Mouse (Mus musculus) splenic B cell, adult 2 months (primary cell): Measurements from ENCODE around the gene 4930426L09Rik.

Source experiments
- DNase-seq: peaks from one replicate; pipeline ENCODE4 v3.0.0-alpha.2; 2011; ENCODE audit warnings: low read depth, low spot score
- H3K27me3 ChIP-seq: 2 replicates; pipeline ENCODE4 v1.6.1; 2012; ENCODE audit warnings: mild to moderate bottlenecking, low read length, moderate library complexity, mixed read lengths; ENCODE audit not compliant: control insufficient read depth, poor library complexity, insufficient read depth, severe bottlenecking
- H3K36me3 ChIP-seq: 2 replicates; pipeline ENCODE4 v1.6.1; 2012; ENCODE audit warnings: mild to moderate bottlenecking, low read length, moderate library complexity, mixed read lengths; ENCODE audit not compliant: control insufficient read depth, poor library complexity, insufficient read depth, severe bottlenecking

4930426L09Rik gene

DNA sequence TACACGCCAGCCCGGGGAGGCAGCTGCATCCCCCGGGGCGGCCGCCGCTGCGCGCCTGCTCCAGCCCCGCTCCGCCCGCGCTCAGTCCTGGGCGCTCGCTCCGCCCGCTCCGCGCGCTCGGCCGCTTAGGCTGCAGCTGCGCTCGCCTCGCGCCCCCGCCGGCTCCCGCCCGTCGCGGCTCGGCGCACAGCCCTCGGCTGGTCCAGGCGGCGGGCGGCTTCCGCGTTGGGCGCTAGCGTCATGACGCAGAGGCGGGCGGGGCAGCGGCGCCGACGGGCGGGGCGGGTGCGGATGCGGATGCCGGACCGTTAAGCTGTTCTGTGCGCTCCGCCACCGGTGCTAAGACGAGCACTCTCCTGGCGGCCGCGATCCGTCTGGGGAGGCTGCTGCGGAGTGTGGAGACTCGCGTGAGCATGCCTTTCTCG is at the start of gene 4930426L09Rik, which contains the start of gene Pip4k2a:
Gene 4930426L09Rik, plus strand, starts transcription at position 290 of the 425 bp plus-strand sequence.
Gene Pip4k2a, minus strand, starts transcription at position 73 of the 425 bp plus-strand sequence.
- DNase-seq, result peak; percentile 93
- Histone ChIP-seq H3K27me3 (no peaks in the 10 kb centered on the region), H3K36me3 (no peaks in the 10 kb centered on the region)

DNA sequence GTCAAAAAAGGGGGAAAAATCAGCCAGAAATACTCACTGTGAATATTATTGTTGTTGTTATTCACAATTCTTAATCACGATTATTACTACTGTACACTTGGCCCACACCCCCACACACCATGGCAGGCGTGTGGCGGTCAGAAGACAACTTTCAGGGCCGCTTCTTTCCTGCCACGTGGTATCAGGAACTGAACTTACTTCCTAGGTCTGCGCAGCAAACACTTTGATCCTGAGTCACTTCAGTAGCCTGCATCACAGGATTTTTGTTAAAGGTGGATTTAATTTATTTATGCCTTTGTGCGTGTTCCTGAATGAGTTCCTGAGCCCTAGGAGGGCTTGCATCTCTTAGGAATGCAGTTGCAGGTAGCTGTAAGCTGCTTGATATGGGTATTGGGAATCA is 49.4 kb upstream of the 4930426L09Rik start:
- no peak for DNase-seq
- no peaks in the 10 kb centered on the region for H3K36me3 ChIP-seq
- H3K27me3 ChIP-seq, result no peaks in the 10 kb centered on the region

DNA sequence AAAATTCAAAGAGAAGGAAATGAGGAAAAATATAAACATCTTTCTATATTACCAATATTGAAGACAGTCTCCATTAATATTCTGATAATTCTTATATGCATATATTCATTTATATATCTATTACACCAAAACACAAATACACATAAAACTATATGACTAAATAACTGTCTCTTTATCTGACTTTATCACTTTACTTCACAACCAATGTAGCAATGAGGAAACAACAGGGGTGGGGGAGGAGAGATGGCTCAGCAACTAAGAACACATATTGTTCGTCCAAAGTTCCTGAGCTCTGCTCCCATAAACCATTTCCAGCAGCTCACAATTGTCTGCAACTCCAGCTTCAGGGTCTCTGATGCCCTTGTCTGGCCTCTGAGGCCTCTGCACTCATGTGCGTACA is 47.4 kb upstream of the 4930426L09Rik start:
- no peaks in the 10 kb centered on the region for H3K27me3 ChIP-seq
- DNase-seq, result no peak
- no peaks in the 10 kb centered on the region for H3K36me3 ChIP-seq

DNA sequence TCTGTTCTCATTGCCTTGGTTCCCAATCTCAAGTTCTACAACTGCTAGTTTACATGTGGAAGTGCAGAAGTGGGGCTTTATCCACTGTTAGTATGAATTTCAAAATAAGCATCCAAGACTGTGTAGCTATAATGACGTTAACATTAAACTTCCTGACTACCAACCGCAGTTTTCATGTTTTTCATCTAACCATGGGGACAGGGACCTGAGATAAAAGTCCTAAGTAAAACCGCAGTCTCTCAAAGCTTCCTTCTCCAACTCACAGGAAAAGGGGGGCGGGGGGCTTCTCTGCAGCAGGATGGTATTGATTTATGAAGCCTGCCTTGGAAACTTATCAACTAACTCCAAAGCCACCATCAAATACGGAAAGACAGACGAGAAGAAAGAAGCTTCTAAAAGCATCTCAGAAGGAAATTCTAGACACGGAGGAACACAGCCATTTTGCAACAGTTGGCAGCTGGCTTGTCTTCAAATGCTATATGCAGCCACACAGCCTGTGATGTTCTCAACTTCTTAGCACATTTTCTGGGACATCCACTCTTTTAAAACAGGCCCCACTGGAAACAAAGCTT is 46.0 kb upstream of the 4930426L09Rik start:
- DNase-seq, result peak; percentile 42
- Histone ChIP-seq H3K36me3 (no peaks in the 10 kb centered on the region), H3K27me3 (no peaks in the 10 kb centered on the region)

DNA sequence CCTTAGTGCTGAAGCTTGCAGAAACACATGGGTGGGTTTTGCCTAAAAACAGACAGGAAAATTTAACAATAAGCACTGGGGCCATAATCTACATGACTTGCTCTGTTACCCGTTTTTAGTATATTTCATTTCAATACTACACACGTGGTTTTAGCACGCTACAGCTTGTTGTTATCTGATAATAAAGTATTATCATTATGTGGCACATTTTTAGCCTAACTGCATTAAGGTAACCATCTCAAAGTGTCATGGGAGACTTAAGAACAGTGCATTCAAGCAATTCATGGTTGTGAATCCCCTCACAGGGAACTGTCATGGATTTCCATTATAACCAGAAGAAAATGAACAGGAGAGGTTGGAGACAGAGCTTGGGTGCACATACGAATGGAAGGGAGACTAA is 43.7 kb upstream of the 4930426L09Rik start:
- DNase-seq, result no peak
- H3K27me3 ChIP-seq, result no peaks in the 10 kb centered on the region
- H3K36me3 ChIP-seq, result no peaks in the 10 kb centered on the region

DNA sequence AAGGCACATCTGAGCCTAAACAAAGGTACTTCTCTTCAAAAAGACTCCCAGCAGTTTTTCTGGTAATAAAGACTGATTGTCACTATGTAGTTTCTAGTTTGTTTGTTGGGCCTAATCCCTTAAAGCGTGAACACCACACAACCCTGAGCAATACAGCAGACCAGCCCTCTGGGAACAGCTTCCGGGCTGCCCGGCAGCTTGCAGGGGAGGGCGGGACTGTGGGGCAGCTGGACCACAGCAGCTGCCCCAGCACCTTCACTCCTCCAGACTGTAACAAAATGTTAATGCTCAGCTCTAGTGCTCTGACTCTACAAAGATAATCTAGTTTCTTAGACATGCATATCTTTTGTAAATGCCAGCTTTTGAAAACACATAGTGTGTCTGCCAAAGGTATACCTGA is 43.1 kb upstream of the 4930426L09Rik start:
- no peak for DNase-seq
- H3K36me3 ChIP-seq, result no peaks in the 10 kb centered on the region
- H3K27me3 ChIP-seq, result no peaks in the 10 kb centered on the region

DNA sequence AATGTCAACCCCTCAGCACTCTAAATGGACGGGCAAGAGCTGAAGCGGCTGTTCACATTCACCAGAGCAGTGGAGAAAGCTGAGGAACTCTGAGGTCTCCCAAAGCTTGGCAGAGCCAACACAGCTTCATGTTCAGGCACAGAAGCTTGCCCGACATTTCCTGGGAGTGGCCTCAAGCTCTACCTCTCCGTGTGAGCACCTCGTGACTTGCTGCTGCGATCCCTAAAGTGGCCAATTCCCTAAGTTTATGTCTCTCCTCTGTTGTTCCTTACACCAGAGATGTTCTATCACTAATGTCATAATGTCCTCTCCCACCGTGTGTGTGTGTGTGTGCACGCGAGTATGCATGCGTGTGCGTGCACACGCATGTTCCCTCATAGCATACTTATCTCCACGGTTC is 42.5 kb upstream of the 4930426L09Rik start:
- no peak for DNase-seq
- no peaks in the 10 kb centered on the region for H3K27me3 ChIP-seq

DNA sequence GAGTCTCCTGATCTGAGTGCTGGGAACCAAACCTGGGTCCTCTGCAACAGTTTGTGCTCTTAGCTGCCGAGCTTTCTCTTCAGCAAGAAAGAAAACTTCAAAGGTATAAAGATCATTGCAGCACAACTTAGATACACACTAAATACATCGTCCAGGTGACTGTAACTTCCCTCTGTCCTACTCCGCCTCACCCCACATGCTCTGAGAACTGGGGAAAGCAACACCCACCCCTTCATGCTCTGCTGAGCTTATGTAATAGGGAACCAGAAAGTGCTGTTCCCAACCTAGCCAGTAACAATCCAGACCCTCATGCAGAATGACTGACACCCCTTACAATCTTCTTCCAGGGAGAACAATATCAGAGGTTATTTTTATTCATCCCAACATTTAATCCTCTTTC is 41.7 kb upstream of the 4930426L09Rik start:
- peak; percentile 66 for DNase-seq
- Histone ChIP-seq H3K27me3 (no peaks in the 10 kb centered on the region), H3K36me3 (no peaks in the 10 kb centered on the region)

More for the DNA sequence above, 42.5 kb upstream of the 4930426L09Rik start:
- H3K36me3 ChIP-seq, result no peaks in the 10 kb centered on the region

DNA sequence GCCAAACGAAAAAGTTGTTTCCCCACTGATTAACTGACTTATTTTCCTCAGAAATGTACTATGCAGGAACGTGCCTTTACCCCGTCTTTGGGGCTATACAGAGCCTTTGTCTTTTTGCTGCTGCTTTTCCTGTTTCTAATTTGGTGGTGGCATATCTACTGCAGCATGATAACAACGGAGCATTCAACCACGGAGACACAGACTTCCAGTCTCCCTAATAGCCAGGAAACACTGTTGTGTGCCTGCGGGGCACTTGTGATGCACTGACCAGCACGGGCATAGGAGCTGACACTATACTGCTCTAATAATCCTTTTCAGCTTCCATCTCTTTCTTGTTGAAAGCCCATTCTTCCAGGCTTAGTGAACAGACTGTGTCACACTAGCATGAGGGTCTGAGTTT is 41.2 kb upstream of the 4930426L09Rik start:
- Histone ChIP-seq H3K36me3 (no peaks in the 10 kb centered on the region), H3K27me3 (no peaks in the 10 kb centered on the region)
- DNase-seq, result no peak

DNA sequence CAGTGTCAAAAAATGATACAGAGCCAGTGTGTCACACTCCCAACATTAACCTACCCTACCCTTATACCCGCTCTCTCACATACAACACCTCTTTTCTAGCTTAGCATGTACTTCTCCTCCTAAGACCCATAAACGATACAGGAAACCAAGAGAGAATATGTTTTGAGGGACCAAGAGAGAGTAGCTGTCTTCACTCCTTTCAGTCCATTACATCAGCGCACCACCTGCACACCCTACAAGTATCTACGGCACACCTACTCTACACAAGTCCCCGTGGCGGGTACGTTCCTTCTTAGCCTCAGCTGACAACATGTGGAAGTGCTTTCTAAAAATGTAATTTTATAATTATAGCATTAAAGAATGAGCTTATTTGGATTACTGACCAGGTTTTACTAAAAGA is 40.7 kb upstream of the 4930426L09Rik start:
- peak; percentile 65 for DNase-seq
- Histone ChIP-seq H3K36me3 (no peaks in the 10 kb centered on the region), H3K27me3 (no peaks in the 10 kb centered on the region)

DNA sequence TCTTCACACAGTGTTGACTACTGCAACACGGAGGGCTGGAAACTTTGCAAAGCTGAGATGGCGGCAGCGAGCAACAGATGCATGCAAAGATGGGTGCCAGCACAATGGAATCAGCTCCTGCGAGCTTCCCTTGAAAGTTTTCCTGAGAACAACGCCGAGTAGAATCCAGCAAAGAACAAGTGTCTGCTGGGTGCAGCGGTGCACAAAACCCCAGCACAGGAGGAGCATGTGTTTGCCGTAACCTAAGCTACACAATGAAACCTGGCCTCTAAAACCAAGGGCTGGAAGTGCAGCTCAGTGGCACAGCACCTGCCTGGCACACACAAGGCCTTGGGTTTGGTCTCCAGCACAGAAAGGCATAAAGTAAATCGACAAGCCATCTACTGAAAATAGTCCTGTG is 40.1 kb upstream of the 4930426L09Rik start:
- Histone ChIP-seq H3K36me3 (no peaks in the 10 kb centered on the region), H3K27me3 (no peaks in the 10 kb centered on the region)
- peak; percentile 61 for DNase-seq

DNA sequence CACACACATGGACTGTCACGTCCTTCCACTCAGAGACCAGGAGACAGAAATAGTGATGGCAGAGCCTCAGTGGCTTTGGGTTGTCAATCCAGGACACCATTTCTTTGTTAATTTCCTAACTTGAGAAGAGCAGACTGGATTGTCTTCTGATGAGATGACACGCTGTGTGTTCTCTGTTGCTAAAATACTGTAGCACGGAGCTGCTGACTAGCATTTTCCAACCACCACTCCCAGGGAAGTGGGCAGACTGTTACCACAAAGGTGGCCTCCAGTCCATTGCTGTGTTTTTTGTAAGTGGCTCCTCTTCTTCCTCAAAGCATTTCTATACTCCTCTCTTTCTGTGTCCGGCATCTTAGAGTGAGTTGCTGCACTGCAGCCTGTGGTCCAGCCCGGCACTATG is 39.6 kb upstream of the 4930426L09Rik start:
- Histone ChIP-seq H3K27me3 (no peaks in the 10 kb centered on the region), H3K36me3 (no peaks in the 10 kb centered on the region)
- peak; percentile 46 for DNase-seq

DNA sequence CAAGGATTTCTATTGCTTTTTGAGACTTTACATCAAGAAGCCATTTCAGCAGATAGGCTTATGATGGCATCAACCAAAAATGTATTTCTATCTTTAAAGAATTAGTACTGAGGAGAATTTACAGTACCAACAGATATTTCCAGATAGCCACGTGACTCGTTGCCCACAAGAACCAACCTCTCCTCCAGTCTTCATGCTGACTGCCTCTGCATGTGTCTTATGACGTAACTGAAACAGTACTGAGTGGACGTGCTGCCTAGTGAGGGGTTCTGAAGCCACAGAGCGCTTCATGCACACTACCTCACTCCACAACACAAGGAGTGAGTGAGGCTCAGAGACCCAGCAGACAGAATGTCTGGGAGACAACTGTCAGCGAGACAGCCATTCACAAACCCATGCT is 39.1 kb upstream of the 4930426L09Rik start:
- H3K27me3 ChIP-seq, result no peaks in the 10 kb centered on the region
- DNase-seq, result peak; percentile 83
- H3K36me3 ChIP-seq, result no peaks in the 10 kb centered on the region

DNA sequence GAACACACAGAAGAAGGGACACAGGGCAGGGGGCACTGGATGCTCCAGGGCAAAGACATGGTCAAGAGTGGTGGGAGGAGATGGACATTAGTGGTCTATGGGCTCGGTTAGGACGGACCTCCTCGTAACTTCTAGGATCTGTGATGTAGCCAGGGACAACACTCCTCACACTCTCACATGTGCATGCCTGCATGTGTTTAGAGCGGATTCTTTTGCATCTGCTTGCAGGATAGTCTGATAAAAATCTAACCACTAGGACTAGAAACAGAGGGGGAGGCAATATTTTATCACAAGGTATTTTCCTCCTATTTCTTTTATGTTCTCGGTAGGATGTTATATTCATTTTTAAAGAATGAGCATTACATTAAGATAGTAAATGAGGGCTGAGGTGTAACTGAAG is 38.6 kb upstream of the 4930426L09Rik start:
- H3K36me3 ChIP-seq, result no peaks in the 10 kb centered on the region
- DNase-seq, result no peak
- H3K27me3 ChIP-seq, result no peaks in the 10 kb centered on the region

DNA sequence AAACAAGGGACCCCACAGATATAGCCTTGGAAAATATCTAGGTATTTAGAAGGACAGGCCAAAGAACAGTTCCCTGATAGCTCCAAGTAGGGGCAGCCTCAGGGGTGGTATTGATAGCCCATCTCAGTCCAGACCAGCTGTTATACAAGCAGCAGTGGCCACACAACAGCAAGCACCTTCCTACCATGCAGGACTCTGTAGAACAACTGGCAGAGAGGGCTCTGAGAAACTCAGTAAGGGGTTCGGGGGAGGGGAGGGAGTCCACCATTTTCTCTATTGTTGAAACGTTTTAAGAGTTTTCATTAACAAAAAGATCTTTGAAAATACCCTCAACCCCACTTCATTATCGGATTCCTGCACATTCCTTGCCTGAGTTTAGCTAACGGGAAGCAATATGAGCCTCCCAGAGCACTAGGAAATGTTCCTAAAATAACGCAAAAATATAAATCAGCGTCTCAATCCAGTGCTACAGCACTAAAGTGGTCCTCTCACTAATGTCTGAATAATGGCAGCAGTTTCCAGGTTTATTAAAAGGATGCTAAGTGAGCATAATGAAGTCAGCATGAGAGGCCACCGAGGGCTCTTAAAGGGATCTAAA is 37.7 kb upstream of the 4930426L09Rik start:
- no peaks in the 10 kb centered on the region for H3K27me3 ChIP-seq
- DNase-seq, result no peak
- H3K36me3 ChIP-seq, result no peaks in the 10 kb centered on the region

DNA sequence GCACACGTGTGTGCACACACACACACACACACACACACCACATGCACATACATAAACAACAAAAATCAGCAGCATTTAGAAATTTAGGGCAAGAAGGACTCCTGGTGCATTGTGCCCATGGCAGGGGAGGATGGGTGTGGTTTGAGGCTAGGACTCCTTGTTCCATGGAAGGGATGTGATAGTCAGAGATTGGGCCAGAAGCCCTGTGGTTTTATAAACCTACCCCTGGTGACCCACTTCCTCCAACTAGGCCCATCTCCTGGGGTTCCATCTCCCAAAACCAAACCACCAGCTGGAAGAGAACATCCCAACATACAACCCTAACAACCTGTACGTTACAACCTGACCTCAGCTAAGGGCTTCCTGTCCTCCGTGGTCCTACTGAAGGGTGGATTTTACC is 35.6 kb upstream of the 4930426L09Rik start:
- Histone ChIP-seq H3K27me3 (no peaks in the 10 kb centered on the region), H3K36me3 (no peaks in the 10 kb centered on the region)
- DNase-seq, result no peak
